Mouse (Mus musculus) T-helper 1 cell (primary cell): ENCODE measurements around the gene Olfr1136.

ENCODE experiments used
- in situ Hi-C: fragments of 300-600 bp; cut with MboI, MseI; formaldehyde crosslinking; loops from one replicate; pipeline ENCODE4 v1.15.1; 2025; ENCODE audit warnings: high pct_unique_total_duplicates

Gene Olfr1136

GRCm38 (mm10) chr2:87693847-87694246 lies at the start of gene Olfr1136:
Gene Olfr1136 (minus strand): TSS chr2:87693947.
- in situ Hi-C loops: no loop called here

- in situ Hi-C loops: no loop called here
Observed at GRCm38 (mm10) chr2:87743452-87743851, 49.7 kb upstream of the Olfr1136 start, which contains the start of gene Olfr1140. Gene Olfr1140 (plus strand): TSS chr2:87743752.

DNA sequence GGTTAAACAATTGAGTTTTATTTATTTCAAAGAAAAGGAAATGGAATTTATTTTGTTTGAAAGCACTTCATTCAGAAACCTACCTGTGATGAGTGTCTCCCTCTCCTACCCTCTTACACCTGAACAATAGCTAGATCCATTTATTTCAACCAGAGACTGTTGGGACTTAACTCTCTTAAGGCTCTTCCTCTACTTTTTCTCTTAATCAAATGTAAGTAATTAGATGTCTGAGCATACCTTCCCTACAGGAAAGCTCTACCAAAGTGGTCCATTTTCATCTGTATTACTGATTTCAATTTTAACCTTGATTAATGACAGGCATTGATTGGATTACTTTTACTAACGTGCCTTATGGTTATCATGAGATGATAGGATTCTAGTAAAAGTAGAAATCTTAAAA lies 46.1 kb upstream of the Olfr1136 start, which contains the start of gene Olfr1138:
Gene Olfr1138 (minus strand): TSS at position 101 of the 400 bp plus-strand sequence.
- in situ Hi-C loops: no loop called here

- in situ Hi-C loops: no loop called here
Observed at GRCm38 (mm10) chr2:87713079-87713478, 19.3 kb upstream of the Olfr1136 start, which contains the start of gene Olfr1137. Gene Olfr1137 (minus strand): TSS chr2:87713179.

DNA sequence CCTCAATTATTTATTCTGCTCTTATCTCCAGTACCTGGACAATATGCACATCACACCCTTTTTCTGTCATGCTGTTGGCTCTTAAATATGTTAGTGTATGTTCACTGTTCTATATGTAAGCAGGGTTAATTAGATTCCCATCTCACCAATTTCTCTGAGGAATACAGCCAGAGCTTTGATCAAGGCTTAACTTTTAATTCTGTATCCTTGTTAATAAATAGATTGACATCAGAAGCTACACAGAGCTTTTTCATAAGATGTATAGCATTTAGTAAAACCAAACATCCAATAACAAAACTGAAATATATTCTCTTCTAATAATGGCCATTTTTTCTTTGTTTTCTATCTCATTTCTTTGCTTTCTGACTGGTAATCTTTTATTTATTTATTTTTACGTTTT lies 20.2 kb downstream of the Olfr1136 start, which contains the start of gene Olfr1135:
Gene Olfr1135 (minus strand): TSS at position 101 of the 400 bp plus-strand sequence.
- in situ Hi-C loops: no loop called here

GRCm38 (mm10) chr2:87658360-87658759 lies 35.4 kb downstream of the Olfr1136 start, which contains the start of gene Olfr1134:
Gene Olfr1134 (minus strand): TSS chr2:87658460.
- in situ Hi-C loops: no loop called here

DNA sequence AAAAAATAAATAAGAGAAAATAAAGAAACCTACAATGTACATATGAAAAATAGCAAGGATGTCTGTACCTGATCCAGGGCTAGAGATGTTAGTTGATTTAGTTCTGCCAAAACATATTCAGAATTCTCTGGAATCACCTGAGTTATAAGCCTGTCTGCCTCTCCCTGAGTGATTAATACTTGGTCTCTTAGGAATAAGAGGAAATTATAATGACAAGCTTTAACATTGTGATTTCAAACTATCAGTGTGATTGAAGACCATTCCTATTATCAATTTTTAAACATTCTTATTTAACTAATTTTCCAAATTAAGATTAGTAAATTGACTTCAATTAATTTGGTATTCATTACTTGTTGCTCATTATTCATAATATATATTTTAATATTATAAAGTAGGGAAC lies 46.5 kb downstream of the Olfr1136 start, which contains the start of gene Olfr1133:
Gene Olfr1133 (minus strand): TSS at position 101 of the 400 bp plus-strand sequence.
- in situ Hi-C loops: no loop called here
